ENCODE assay signal across 8 mouse cellular contexts in genomic region chr2:25224766-25225752, GRCm38 (mm10). TPM values are rescaled to one million over a fixed set of nuclear protein-coding genes. Genes with fewer than 3 reads are reported as not detected.
DNase-seq lines count a peak whose midpoint lies in the region; ATAC-seq lines count a peak whose summit lies in the region.

No protein-coding gene starts in this region.

- H3K4me1 ChIP-seq in embryonic facial prominence, embryonic 10.5 days: peaks cover 29% of the 10 kb centered on the region
- H3K4me1 ChIP-seq in intestine, embryonic 15.5 days (replicated peaks): peaks cover 17% of the 10 kb centered on the region

- peak overlapping the region; percentile 84 for H3K4me3 ChIP-seq in embryonic facial prominence, embryonic 10.5 days
- peak overlapping the region; percentile 96 for H3K4me3 ChIP-seq in intestine, embryonic 15.5 days (replicated peaks)

- H3K27ac ChIP-seq in embryonic facial prominence, embryonic 10.5 days (replicated peaks): peak overlapping the region; percentile 91
- H3K27ac ChIP-seq in intestine, embryonic 15.5 days: peak overlapping the region; percentile 98

- peaks cover 26% of the 10 kb centered on the region for H3K36me3 ChIP-seq in embryonic facial prominence, embryonic 10.5 days (replicated peaks)
- no peaks in the 10 kb centered on the region for H3K36me3 ChIP-seq in intestine, embryonic 15.5 days

- DNase-seq in adrenal gland, postnatal 10 days: peak; percentile 97
- peak; percentile 98 for DNase-seq in embryonic facial prominence, embryonic 10.5 days (ENCODE audit: low spot score)
- DNase-seq in gastrocnemius, postnatal 4 days (ENCODE audit: low spot score in 2 of 2): peak; percentile 89 to 96
- peak; percentile 99 to 100 for DNase-seq in left cerebral cortex, postnatal 14 days (ENCODE audit: low spot score in 2 of 2)
- DNase-seq in right cerebral cortex, postnatal 14 days: peak; percentile 96
- DNase-seq in urinary bladder, postnatal 4 days (ENCODE audit: low spot score in 2 of 2): peak; percentile 97 to 99

- intact Hi-C loops in left cerebral cortex, postnatal 14 days (cut with DNase I): loop anchor here (5.0 kb wide), 1 partner anchor 47 kb away; the partner anchor contains the start of genes Anapc2 and Ssna1

- 2% methylated on average over 41 of the region's 41 CpGs for WGBS in embryonic facial prominence, embryonic 10.5 days
- WGBS in intestine, embryonic 15.5 days: 2% methylated on average over 41 of the region's 41 CpGs

- H3K9me3 ChIP-seq in embryonic facial prominence, embryonic 10.5 days: no peaks in the 10 kb centered on the region
- H3K9me3 ChIP-seq in intestine, embryonic 15.5 days: no peaks in the 10 kb centered on the region

- H3K4me2 ChIP-seq in intestine, embryonic 15.5 days (replicated peaks): peak overlapping the region; percentile 52

- peak overlapping the region; percentile 58 for H3K9ac ChIP-seq in intestine, embryonic 15.5 days

- H3K27me3 ChIP-seq in embryonic facial prominence, embryonic 10.5 days (replicated peaks; ENCODE audit: low read depth, poor library complexity, severe bottlenecking): peaks cover under 1% of the 10 kb centered on the region; the same call in 1 of the 2 replicates
- H3K27me3 ChIP-seq in intestine, embryonic 15.5 days (replicated peaks): no peaks in the 10 kb centered on the region

- peak; percentile 95 for ATAC-seq in intestine, embryonic 15.5 days
- ATAC-seq in megakaryocyte-erythroid progenitor cell, adult 5-6 weeks (replicated peaks; ENCODE audit: low FRiP score, low TSS enrichment, poor library complexity, severe bottlenecking): peak; percentile 75

RNA-seq across cellular contexts. Expression of gene Tubb4b, which starts 0.6 kb away (rescaled TPM):
- total RNA-seq in adrenal gland, postnatal 10 days (2021): 100 to 1,000 TPM; 264 to 293 TPM
- polyA plus RNA-seq in embryonic facial prominence, embryonic 10.5 days (2016; fragmentation: Nextera tagmentation; extraction: Ambion mirVana): 562 and 601 TPM in 2 replicates
- 100 to 1,000 TPM; 360 to 390 TPM for total RNA-seq in gastrocnemius, postnatal 4 days (2021)
- polyA plus RNA-seq in intestine, embryonic 15.5 days (2015; fragmentation: Nextera tagmentation; extraction: Ambion mirVana): 600 and 657 TPM in 2 replicates
- total RNA-seq in left cerebral cortex, postnatal 14 days (2021): 100 to 1,000 TPM; 478 to 505 TPM
- total RNA-seq in megakaryocyte-erythroid progenitor cell, adult 5-6 weeks (2014; fragmentation: Nextera tagmentation): 712 and 769 TPM in 2 replicates
- total RNA-seq in megakaryocyte-erythroid progenitor cell, adult 5-6 weeks (2017): 718 and 785 TPM in 2 replicates

RNA-seq across cellular contexts. Expression of gene Fam166a, which starts 6.5 kb away (rescaled TPM):
- not detected for total RNA-seq in adrenal gland, postnatal 10 days (2021)
- 0.74 and 1.4 TPM in 2 replicates for polyA plus RNA-seq in embryonic facial prominence, embryonic 10.5 days (2016; fragmentation: Nextera tagmentation; extraction: Ambion mirVana)
- total RNA-seq in gastrocnemius, postnatal 4 days (2021): under 1 TPM in 1 of 2 experiments, not detected in 1; 0.25 TPM
- not detected in 2 replicates for polyA plus RNA-seq in intestine, embryonic 15.5 days (2015; fragmentation: Nextera tagmentation; extraction: Ambion mirVana)
- total RNA-seq in left cerebral cortex, postnatal 14 days (2021): not detected
- total RNA-seq in megakaryocyte-erythroid progenitor cell, adult 5-6 weeks (2014; fragmentation: Nextera tagmentation): not detected in 2 replicates
- not detected in 2 replicates for total RNA-seq in megakaryocyte-erythroid progenitor cell, adult 5-6 weeks (2017)

RNA-seq across cellular contexts. Expression of gene Slc34a3, which starts 9.1 kb away (rescaled TPM):
- not detected for total RNA-seq in adrenal gland, postnatal 10 days (2021)
- polyA plus RNA-seq in embryonic facial prominence, embryonic 10.5 days (2016; fragmentation: Nextera tagmentation; extraction: Ambion mirVana): not detected in 2 replicates
- not detected for total RNA-seq in gastrocnemius, postnatal 4 days (2021)
- 5.0 and 5.6 TPM in 2 replicates for polyA plus RNA-seq in intestine, embryonic 15.5 days (2015; fragmentation: Nextera tagmentation; extraction: Ambion mirVana)
- not detected for total RNA-seq in left cerebral cortex, postnatal 14 days (2021)
- not detected in 2 replicates for total RNA-seq in megakaryocyte-erythroid progenitor cell, adult 5-6 weeks (2014; fragmentation: Nextera tagmentation)
- not detected in 2 replicates for total RNA-seq in megakaryocyte-erythroid progenitor cell, adult 5-6 weeks (2017)

RNA-seq across cellular contexts. Expression of gene Stpg3, which starts 10.6 kb away (rescaled TPM):
- total RNA-seq in adrenal gland, postnatal 10 days (2021): not detected
- not detected in 2 replicates for polyA plus RNA-seq in embryonic facial prominence, embryonic 10.5 days (2016; fragmentation: Nextera tagmentation; extraction: Ambion mirVana)
- not detected for total RNA-seq in gastrocnemius, postnatal 4 days (2021)
- not detected in 2 replicates for polyA plus RNA-seq in intestine, embryonic 15.5 days (2015; fragmentation: Nextera tagmentation; extraction: Ambion mirVana)
- under 1 TPM; 0.27 to 0.44 TPM for total RNA-seq in left cerebral cortex, postnatal 14 days (2021)
- total RNA-seq in megakaryocyte-erythroid progenitor cell, adult 5-6 weeks (2014; fragmentation: Nextera tagmentation): not detected in 2 replicates
- total RNA-seq in megakaryocyte-erythroid progenitor cell, adult 5-6 weeks (2017): 3.2 TPM in 1 of 2 replicates, not detected in the other

RNA-seq across cellular contexts. Expression of gene Rnf224, which starts 11.5 kb away (rescaled TPM):
- not detected for total RNA-seq in adrenal gland, postnatal 10 days (2021)
- not detected in 2 replicates for polyA plus RNA-seq in embryonic facial prominence, embryonic 10.5 days (2016; fragmentation: Nextera tagmentation; extraction: Ambion mirVana)
- total RNA-seq in gastrocnemius, postnatal 4 days (2021): not detected
- polyA plus RNA-seq in intestine, embryonic 15.5 days (2015; fragmentation: Nextera tagmentation; extraction: Ambion mirVana): 0.14 and 0.29 TPM in 2 replicates
- total RNA-seq in left cerebral cortex, postnatal 14 days (2021): not detected
- total RNA-seq in megakaryocyte-erythroid progenitor cell, adult 5-6 weeks (2014; fragmentation: Nextera tagmentation): not detected in 2 replicates
- not detected in 2 replicates for total RNA-seq in megakaryocyte-erythroid progenitor cell, adult 5-6 weeks (2017)

Comparison
In these comparisons a context has a peak if more than half of its experiments do, and no peak if none do; other contexts are left out.
1. Peak in every context shown above with its lines: DNase-seq, ATAC-seq, H3K4me3 ChIP-seq and H3K27ac ChIP-seq.